Mouse (Mus musculus) MN1 (cell line): ENCODE measurements at regions not wholly inside any gene's neighbourhood (a gene's known extent, or its start where the extent isn't known, plus 50 kb on each side); places are given as distances from the start of the nearest gene placed in this dataset.

Experiments used
- DNase-seq: peaks from one replicate; pipeline ENCODE4 v3.0.0-alpha.2; 2016; ENCODE audit warnings: low spot score

GRCm38 (mm10) chr3:141051685-141052084 lies 160.5 kb downstream of the Pdha2 start:
- DNase-seq, result no peak

GRCm38 (mm10) chr3:141014262-141014547 lies 197.9 kb downstream of the Pdha2 start:
- DNase-seq, result no peak

DNA sequence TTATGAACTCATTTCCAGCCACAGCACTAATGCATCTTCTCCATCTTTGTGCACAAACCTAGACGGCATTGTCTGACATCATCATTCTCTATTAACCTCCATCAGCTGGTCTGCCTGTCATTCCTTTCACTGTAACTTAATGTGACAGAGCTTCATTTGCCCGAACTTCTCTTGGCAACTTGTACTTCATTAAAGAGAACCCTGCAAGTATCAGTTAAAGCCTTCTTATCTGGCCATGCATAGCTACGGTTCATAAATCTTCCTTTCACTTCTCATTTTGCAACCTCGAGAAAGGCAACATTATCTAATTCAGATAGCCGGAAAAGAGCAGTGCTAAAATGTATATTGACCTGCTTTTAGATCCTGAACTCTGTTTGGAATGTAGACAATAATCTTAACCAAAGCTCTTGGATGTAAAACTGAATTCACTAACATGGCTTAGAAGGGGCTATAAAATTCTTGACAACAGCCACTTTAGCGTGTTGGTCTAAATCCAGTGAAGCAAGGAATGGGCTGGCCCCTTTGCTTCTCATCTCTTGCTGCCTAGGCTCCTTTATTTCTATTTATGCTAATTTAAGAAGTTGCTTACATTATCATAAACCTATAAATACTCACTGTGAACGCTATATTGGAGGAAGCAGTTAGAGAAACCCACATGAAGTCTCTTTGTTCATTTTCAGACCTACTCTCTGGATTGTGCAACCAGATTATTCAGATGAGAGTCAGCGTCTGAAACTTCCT lies 198.5 kb downstream of the Pdha2 start:
- no peak for DNase-seq

GRCm38 (mm10) chr3:141012976-141013375 lies 199.2 kb downstream of the Pdha2 start:
- DNase-seq, result no peak

DNA sequence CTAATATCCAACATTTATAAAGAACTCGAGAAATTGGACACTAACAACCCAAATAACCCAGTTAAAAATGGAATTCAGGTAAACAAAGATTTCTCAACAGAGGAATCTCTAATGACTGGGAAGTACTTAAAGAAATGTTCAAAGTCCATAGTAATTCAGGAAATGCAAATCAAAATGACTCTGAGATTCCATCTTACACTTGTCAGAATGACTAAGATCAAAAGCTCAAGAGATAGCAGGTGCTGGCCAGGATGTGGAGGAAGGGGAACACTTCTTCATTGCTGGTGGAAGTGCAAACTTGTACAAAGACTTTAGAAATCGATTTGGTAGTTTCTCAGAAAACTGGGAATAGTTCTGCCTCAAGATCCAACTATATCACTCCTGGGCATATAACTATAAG lies 203.4 kb downstream of the Pdha2 start:
- no peak for DNase-seq

DNA sequence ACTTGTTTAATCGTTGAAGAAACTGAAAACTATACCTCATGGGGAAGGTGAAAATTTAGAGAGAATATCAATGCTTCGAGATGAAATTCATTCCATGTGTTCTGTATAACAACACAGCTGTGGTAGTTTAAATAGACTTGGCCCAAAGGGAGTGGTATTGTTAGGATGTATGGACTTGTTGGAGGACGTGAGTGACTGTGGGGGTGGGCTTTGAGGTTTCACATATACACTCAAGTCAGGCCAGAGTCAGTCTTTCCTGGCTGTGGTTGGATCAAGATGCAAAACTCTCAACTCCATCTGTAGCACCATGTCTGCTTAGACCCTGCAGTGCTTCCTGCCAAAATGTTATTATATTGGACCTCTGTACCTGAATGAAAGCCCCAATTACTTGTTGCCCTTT lies 206.3 kb downstream of the Pdha2 start:
- DNase-seq, result no peak

- DNase-seq, result no peak
These were observed 208.6 kb downstream of the Pdha2 start for GRCm38 (mm10) chr3:141003561-141003960.

GRCm38 (mm10) chr3:140988247-140988646 lies 223.9 kb downstream of the Pdha2 start:
- no peak for DNase-seq

DNA sequence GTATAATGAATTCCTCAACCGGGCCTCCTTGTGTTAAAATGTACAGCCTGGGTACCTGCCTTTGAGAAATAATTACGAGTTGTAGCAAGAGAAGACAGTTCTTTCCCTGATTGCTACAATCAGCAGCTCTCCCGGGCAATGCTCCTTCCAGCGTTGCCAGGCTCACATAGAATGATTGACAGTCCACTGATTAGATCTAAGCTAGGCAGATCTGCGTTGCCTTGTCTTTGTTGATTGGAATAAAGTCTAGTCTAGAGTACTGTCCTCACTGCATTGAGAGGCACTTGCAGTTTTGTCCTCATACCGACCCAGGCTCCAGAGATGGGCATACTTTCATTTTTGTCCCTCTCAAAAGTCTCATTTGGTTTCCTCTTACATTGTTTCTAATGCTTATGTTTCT lies 238.6 kb downstream of the Pdha2 start:
- no peak for DNase-seq

DNA sequence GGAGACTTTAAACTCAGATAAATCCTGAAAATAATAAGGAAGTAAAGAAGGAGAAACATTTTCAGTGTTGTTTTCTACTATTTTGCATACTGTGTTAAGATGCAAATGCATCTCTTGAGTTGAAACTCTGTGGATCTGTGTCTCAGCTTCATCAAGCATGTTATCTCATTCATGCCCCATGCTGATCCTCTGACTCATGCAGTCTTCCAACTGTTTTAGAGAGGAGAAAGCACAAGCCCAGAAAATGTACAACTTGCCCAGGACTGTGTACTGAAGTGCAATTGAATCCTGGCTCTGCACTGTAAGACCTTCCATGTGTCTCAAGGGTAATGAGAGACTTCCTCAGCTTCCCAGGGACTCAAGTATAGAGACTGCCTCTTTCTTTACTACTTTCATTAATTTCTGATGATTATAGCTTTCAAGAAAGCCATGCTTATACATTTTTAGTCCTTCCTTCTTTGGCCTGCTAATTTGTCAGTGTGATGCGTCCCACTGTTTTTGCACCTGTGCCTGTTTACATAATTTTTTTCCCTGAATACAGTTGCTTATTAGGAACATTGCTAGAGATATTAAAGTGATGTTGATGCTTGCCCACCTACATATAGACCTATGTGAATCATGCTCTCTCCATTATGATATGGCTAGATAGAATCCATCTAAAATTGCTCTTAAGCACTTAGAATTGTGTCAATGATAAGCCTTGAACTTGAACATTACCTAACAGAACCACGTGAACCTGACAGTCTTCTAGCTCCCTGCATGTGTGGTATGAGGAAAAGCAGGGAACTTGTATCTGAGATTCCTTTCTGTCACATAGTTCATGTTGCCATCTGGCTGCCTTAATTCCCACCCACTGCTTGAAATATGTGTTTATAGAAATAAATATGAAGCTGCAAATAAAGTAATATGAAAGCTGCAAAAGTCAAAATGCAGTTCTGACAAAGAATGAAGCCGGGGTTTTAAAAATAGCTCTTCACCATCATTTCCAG lies 242.0 kb downstream of the Pdha2 start:
- DNase-seq, result no peak

DNA sequence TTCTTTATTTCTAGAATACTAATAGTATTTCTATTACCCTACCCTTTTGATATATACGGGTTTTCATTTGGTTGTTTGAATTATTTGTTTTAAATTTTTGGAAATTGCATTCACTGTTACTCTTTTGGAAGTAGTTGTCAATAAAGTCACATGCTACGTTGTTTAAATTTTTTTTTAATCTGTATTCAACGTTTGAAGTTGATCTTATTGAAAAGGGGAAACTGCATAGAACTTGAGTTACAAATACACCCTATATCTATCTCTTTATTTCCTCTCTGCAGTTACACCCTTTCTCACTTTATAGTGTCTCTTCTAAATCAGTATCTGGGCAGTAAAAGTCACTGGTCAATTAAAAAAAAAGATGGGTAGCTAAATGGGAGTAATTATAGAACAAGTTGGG lies 243.6 kb downstream of the Pdha2 start:
- no peak for DNase-seq

DNA sequence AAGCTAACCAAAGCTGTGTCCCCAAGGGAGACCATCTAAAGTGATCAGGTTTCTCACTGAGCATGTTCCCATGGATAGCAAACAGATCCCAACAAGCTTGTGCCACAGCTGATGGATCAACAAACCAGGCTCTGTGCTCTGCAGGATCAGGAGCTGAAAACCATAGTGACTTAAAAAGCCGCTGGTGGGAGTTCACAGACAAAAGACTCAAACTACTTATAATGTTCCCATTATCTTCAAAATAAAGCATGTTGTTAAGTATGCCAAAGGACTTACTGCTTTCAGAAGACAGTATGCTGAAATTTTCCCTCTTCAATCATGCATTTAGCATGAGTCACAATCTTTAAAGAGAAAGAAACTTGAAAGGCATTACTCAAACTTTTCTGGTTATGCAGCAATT lies 254.5 kb downstream of the Pdha2 start:
- DNase-seq, result no peak

DNA sequence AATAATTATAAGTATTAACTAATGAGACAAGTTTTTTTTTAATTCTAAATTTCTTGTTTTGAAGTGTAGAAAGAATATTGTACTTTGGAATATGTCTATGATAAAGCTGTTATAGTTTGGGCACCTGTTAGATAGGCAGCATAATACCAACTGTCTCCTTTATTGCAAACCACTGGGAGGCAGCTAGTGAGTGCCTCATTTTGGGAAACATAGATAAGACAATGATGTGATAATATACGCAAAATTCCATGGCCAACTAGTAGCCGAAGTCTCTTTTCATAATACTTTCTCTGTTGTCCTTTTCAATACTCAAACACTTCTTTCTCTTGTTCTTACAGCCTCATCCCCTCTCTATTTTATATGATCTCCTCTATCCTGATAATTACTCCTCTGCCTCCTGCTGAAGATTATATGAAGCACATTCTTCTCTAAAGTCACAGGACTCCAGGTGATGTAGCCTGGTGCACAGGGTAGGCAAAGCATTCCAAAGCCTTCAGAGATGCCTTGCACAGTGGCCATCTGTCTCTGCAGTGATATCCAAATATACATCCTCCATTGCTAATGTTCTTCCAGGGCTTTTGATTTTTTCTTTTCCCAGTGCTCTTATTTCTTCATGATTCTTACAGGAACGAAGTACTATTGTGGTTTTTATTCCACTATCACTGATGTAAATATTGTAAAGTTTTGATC lies 259.9 kb downstream of the Pdha2 start:
- DNase-seq, result no peak

DNA sequence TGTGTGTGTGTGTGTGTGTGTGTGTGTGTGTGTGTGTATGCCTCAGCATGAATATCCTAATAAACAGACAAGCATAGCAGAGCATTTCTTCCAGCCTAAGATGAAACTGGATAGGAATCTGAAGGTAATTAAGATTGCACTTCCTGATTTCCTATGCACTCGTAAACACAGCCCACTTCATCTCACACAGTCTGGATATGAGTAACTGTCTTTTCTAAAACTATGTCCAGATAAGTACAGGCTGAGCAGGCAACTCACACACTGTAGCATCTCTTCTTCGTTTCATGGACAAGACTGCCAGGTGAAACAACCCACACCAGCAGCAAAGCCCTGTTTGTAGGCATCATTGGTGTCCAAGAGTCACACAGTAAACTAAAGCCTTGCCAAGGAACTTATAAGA lies 261.1 kb downstream of the Pdha2 start:
- no peak for DNase-seq

GRCm38 (mm10) chr3:140949880-140950662 lies 262.1 kb downstream of the Pdha2 start:
- peak; percentile 5 for DNase-seq

GRCm38 (mm10) chr3:140942450-140942849 lies 269.7 kb downstream of the Pdha2 start:
- DNase-seq, result no peak

GRCm38 (mm10) chr3:140941898-140942297 lies 270.3 kb downstream of the Pdha2 start:
- no peak for DNase-seq

GRCm38 (mm10) chr3:140941316-140941715 lies 270.8 kb downstream of the Pdha2 start:
- DNase-seq, result no peak

DNA sequence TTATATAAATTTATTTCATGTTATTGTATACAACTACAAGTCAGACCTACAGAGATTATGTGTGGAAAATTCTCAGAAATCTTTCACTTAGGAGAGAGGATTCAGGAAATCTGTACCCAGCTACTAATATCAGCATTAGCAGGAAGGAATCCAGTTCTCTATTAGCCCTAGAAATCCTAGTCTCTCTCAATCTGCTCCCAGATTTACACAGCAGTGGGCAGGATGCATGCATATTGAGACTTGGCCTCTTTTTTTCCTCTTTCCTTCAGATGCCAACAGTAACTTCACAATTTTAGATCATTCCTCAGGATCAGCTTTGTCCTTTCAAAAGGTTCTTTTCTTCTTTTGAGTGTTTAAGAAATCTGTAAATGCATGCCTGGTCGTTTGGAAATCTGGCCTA lies 279.0 kb downstream of the Pdha2 start:
- DNase-seq, result no peak

GRCm38 (mm10) chr3:140926689-140927088 lies 285.5 kb downstream of the Pdha2 start:
- DNase-seq, result no peak

GRCm38 (mm10) chr3:140876201-140876895 lies 335.8 kb downstream of the Pdha2 start:
- DNase-seq, result no peak
